Mouse (Mus musculus): ENCODE measurements around the gene Mlh1.

The Mlh1 gene

DNA sequence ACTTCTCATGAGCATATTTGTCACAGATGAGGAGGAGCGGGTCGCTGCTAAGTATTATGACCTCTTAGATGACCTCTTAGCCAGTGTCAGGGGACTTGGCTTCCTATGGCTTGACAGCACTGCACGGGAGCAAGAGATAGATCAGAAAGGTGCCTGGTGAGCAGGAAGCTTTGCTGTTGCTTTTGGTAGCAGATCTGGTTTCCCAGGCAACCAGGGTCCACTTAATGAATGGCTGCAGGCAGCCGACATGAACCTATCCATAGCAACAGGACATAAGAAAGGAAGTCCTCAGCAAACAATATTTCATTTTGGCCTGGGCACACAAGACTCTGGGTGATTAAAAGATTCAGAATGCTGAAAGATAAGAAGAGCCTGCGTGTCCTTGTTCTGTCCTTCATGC is 14.1 kb upstream of the Mlh1 start:
- DNase-seq (ENCODE audit: low read depth): no peak

DNA sequence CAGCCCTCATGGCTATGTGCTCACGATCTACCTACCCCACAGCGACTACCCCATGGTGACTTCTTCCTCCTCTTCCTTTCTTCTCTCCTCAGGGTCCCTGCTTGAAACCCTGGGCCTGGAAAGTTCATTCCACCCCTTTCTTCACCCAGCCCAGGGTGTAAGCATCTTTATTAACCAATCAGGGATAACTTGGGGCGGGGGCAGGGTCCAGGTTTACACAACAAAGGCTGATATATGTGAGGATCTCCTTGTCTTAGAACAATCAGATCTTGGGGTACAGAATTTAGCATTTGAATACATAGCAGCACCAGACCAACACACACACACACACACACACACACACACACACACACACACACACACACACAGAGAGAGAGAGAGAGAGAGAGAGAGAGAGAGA is 13.5 kb upstream of the Mlh1 start:
- DNase-seq (ENCODE audit: low read depth): no peak

DNA sequence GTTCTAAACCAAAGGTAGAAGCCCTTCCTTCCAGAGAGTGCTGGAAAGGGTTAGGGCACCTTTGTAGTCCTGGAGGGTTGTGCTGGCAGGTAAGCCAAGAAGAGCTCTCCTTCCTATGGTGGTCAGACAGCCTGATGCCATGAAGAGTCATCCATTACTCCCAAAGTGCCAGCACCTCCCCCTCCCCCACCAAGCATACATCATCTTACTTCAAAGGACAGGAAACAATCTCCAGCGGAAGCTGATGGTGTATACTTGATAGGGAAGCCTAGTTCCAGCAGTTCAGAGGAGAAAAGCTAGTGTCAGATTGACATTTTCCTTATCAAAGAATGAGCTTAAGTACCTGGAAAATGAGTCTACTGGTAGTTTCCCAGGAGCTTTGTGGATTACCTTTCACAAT is 3.6 kb upstream of the Mlh1 start:
- DNase-seq (ENCODE audit: low read depth): peak; percentile 57

DNA sequence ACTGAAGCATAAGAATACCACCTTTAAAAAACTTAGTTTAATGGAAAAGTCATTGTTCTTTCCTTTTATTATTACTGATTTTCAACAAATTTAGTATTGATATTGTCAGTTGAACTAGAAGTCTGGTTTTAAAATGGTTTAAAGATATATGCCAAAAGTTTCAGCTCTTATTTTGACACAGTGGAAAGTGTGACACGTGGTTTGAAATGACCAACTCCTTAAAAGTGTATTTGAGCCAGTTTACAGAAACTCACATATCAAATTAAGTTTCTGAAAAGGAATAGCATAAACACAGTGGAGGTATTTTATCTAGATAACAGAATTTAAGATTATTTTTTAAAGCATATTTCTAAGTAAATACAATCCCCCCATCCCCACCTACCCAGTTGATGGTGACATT is 2.4 kb upstream of the Mlh1 start:
- DNase-seq (ENCODE audit: low read depth): no peak

DNA sequence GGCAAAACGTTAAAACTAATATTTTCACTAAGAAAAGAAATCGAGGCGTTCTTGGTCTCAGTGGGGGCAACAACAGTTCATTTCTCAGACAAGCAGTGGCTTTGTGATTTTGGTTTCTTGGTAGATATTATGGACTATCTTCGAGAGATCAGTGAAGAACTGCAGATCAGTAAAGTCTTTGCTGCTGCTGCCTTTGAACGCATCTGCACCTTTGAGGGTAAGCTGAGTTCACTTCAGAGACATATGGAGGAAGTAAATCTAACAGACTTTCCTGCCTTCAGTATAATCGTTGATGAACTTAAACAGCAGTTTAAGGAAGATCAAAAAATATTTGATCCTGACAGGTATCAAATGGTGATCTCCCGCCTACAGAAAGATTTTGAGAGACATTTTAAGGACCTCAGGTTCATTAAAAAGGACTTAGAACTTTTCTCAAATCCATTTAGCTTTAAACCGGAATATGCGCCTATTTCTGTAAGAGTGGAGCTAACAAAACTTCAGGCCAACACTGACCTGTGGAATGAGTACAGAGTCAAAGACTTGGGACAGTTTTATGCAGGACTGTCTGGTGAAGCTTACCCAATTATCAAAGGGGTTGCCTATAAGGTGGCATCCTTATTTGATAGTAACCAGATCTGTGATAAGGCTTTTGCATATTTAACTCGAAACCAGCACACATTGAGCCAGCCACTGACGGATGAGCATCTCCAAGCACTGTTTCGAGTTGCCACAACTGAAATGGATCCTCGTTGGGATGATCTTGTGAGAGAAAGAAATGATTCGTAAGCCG is 1.6 kb upstream of the Mlh1 start:
- peak; percentile 67 for DNase-seq (ENCODE audit: low read depth)

DNA sequence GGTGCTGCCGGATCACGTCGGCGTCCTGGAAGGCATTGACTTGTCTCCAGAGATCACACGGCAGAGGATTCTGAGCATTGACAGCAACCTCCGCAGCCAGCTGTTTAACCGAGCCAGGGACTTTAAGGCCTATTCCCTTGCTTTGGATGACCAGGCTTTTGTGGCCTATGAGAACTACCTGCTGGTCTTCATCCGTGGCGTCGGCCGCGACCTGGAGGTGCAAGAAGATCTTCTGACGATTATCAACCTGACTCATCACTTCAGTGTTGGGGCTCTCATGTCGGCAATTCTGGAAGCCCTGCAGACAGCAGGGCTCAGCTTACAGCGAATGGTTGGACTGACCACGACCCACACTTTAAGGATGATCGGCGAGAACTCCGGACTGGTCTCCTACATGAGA is 765 bp upstream of the Mlh1 start:
- DNase-seq (ENCODE audit: low read depth): no peak

DNA sequence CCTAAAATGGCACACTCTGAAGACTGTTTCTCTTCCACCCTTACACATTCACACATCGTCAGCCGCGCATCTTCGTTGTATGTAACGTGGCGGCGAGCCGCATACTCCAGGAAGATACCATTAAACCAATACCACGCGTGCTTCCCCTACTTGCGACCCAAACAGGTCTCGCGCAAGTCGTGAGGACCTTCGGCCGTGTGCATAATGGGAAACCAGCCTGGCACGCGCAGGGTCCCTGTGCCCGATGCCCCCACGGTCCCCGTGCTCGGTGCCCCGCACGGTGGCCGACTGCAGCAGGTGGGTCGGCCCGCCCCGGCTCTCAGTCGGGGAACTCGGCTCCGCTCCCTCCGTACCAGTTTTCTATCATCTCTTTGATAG is 546 bp downstream of the Mlh1 start:
- DNase-seq (ENCODE audit: low read depth): no peak

DNA sequence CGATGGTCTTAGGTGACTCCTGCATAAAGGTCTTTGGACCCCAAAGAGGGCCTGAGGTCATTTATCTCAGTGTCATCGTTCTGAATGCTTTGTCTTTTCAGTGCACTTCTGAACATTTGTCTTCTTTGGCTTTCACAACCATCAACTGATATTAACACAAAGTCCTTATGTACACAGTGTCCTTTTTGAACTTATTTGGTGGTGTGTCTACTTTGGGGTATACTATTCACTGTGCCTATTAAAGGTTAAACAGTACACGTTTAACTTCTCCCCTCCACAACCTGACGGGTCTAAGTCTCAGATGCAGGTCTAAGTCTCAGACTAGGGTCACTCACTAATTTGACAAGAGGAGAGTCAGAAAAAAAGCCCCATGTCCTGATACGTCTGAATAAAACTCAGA is 985 bp downstream of the Mlh1 start:
- no peak for DNase-seq (ENCODE audit: low read depth)

DNA sequence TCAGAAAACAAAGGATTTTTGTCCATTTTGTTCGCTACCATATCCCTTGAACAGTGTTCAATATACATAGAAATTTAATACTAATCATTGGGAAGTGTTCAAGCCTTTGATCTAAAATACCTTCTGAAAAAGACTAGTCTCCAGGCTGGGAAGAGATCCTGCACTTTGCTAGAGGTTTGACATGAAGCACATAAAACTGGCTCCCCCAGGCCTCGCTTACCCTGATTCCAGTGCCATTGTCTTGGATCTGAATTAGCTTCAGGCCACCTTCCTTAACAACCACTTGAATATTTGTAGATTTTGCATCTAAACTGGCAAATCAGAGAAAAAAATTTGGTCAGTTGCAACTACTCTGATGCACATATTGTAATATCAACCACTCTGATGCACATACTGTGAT is 3.6 kb downstream of the Mlh1 start:
- DNase-seq (ENCODE audit: low read depth): no peak

DNA sequence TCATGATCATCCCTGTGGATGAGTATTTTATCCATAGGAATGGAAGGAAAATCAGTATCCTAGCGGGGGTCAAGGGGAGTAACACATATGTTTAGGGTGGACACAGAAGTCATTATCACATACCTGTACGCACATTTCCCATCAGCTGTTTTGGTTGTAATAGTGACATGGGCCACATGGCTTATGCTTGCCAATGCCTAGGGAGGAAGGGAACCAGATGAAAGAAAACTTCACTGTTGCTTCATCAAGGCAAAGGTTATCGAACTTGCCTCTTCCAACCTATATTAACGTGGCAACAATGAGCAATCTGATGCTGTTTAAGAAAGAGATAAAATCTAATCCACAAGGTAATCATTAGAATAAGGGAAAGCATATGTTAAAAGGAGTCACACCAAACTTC is 10.2 kb downstream of the Mlh1 start:
- DNase-seq (ENCODE audit: low read depth): no peak

DNA sequence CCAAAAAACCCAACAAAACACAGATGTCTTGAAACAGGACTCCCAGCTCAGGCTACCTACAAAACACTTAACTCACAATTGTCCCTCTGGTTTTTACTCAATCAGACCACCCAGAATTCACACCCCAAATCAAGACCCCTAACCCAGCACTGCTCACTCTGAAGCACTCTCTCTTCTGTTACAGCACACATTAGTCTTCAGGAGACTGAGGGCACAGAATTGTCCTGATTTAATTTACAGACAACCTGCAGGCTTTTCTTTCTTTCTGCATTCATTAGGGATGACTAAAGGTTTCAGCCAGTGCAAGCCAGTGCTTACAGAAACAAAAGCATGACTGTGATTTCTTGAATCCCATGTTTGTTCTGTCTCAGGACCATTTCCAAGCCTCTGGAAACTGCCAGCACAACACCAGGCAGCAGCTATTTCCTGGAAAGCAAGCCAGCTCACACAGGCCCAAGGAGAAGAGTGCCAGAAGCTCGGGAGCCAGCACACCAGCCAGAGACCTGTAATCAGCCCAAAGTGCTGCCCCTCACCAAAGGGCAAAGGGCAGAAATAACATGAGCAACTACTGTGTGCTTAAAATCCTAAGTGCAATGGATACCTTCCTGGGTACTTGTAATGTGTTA is 11.1 kb downstream of the Mlh1 start:
- no peak for DNase-seq (ENCODE audit: low read depth)

DNA sequence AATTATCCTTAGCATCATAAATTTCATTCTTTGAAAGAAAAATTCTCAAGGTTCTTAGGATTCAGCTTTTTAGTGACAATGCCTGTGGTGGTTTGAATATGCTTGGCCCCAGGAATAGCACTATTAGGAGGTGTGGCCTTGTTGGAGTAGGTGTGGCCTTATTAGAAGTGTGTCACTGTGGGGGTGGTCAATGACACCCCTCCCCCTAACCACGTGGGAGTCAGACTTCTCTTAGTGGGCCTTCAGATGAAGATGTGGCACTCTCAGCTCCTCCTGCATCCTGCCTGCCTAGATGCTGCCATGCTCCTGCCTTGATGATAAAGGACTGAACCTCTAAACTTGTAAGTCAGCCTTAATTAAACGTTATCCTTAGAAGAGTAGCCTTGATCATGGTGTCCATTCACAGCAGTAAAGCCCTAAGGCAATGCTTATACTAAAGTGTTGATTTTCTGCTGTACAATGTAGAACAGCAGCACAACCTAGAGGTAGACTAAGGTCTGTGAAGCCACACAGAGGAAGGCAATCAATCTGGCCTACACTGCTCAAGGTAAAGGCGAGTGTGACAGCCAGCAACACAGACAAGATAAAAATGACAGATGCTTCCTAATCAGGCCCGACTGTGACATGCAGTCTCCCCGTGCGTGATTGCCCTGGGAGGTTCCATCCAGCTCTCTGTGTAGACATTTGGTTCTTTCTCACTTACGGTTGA is 19.3 kb downstream of the Mlh1 start:
- no peak for DNase-seq (ENCODE audit: low read depth)

DNA sequence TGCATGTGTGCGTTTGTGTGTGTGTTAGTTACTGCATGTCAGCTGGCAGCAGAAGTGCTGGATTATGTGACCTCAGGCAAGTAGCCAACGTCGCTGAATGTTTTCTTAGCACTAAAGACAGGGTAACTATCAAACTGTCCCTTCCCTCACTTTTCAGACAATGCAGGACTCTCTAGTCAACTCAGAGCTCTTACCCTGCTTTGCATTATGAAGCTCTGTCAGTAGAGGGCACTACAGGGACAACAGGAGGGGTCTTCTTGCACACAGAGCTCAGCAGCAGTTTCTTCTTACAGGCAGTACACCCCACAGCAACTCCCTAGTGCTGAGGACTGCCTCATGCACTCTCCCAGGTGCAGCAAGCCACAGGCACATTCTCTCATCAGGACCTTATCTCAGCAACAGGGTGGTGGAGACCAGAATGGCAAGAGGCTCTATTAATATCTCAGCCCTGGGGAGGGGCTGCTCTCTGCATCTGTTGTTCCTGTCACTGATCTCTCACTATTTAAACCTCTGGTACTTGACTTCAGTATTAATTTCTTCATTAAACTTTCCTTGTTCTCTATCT is 23.8 kb downstream of the Mlh1 start:
- DNase-seq (ENCODE audit: low read depth): peak; percentile 27

DNA sequence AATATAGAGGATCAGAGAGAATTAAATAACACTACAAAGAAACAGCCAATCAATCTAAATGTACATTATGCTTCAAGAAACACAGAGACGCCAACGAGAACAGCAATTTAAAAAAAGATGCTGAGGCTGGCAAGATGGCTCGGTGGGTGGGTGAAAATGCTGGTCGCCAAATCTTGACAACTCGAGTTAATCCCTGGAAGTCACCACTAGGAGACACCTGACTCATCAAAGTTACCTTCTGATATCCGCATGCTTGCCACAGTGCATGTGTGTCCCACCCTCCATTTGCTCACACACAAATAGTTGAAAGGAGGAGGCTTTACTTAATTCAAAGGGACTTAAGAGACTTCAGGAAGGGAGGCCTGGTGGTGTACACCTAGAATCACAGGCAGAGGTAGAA is 26.0 kb downstream of the Mlh1 start:
- DNase-seq (ENCODE audit: low read depth): no peak

DNA sequence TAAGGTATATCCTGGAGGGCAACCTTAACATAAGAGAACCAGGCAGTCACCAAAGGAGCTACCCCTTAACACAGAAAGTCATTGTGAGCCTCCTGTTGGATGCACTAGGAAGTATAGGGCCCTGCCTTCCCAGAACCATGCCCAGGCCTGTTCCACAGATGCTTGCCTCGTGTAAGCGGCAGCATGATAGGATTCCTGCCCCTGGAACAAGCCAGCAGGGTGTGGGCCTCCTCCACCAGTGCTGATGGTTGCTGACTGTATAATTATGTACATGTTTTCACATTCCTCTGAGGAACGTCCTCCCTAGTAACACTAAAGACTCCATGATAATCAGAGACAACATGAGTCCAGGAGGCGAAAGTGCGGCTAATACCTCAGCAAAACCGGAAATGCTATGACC is 28.2 kb downstream of the Mlh1 start:
- no peak for DNase-seq (ENCODE audit: low read depth)

DNA sequence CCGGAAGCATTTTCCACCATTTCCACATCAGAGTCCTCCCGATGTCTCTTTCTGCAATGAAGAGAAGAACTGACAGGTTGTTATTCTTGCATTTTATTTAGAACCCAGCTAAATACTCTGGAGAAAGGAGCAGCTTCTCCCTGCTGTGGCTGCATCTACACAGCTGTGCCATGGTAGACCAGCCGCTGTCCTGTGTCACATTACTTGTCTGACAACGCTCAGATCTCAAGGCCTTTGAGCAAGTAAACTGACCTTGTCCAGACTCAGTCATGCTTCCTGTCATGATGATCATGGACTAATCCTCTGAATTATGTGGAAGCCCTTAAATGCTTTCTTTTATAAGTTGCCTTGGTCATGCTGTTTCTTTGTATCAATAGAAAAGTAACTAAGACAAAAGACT is 31.8 kb downstream of the Mlh1 start:
- DNase-seq (ENCODE audit: low read depth): no peak

DNA sequence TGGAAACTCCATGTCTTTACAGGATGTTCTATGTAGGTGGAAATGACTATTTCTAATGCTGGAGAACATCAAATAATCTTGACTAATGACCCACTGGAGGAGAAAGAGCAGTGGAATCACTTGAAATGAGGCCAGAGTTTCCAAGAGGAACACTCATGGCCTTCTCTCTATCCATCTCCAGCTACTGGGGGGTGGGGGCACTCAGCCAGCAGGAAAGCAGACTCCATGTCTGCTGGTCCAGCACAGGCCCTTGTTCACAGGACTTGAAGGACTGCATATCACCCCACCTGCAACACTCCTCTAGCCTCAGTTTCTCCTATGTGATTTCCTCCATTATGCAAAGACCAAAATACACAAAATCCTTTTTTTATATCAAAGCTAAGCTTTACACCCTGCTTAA is 33.9 kb downstream of the Mlh1 start:
- DNase-seq (ENCODE audit: low read depth): no peak

DNA sequence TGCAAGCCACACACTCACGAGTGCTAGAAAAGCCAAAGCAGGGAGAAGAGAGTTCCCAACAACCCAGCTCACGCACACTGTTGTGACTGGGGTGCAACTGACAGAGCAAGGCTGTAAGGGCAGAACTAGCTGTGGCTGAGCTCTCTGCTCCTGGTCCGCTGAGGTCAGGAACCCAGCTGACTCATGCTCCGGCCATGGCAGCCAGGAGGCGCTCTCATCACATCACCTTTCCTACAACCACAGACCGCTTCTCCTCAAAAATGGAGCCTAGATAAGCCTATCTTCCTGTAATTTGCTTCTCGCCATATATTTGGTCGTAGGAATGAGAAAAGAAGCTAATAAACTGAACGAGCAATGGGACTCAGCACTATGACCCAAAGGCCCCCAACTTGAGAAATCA is 36.9 kb downstream of the Mlh1 start:
- no peak for DNase-seq (ENCODE audit: low read depth)

DNA sequence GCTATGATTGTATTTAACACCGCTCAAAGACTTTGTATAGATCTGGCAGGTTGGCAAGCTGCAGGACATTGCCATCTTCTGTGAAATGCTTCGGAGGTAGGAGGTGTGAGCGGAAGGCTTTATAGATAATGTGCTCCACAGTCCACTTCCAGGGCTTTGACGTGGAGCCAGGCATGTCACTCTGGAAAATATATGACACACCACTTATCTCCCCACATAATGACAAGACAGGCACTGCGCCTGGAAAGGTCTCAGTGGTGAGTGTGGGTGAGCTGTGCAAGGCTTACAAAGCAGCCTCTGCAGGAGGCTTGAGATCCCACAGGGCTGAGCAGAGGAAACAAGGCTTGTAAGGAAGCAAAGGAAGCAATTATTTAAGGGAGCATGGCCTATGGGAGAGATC is 43.1 kb downstream of the Mlh1 start:
- no peak for DNase-seq (ENCODE audit: low read depth)

DNA sequence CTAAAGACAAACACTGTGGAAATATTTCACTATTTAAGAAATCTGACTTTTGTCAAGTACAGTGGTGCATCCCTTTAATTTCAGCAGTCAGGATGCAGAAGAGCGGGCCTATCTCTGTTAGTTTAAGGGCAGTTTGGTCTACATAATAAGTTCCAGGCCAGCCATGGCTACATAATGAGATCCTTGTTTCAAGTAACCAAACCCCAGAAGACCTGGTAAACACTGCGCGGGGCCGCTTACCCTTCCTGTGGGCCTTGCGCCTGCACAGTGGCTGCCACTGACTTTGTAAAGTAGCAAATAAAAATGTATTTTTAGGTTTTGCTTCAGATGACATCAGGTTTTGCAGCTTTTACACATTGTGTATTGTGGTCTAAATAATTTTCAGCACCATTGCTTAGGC is 48.2 kb downstream of the Mlh1 start:
- no peak for DNase-seq (ENCODE audit: low read depth)

DNA sequence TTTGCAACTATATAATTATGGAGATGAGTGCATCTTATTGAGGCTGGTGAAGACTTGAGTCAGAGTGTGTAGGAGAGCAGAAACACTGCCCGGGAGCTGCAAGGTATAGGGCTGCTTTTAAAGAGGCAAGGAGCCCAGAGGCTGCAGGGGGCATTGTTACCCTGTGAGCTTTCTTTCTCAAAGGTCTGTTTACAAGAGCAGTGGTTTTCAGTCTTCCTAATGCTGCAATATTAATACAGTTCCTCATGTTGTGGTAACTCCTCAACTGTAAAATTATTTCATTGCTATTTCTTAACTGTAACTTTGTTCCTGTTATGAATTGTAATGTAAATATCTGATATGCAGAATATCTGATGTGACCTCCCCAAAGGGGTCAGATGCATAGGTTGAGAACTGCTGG is 50.0 kb downstream of the Mlh1 start:
- no peak for DNase-seq (ENCODE audit: low read depth)

DNA sequence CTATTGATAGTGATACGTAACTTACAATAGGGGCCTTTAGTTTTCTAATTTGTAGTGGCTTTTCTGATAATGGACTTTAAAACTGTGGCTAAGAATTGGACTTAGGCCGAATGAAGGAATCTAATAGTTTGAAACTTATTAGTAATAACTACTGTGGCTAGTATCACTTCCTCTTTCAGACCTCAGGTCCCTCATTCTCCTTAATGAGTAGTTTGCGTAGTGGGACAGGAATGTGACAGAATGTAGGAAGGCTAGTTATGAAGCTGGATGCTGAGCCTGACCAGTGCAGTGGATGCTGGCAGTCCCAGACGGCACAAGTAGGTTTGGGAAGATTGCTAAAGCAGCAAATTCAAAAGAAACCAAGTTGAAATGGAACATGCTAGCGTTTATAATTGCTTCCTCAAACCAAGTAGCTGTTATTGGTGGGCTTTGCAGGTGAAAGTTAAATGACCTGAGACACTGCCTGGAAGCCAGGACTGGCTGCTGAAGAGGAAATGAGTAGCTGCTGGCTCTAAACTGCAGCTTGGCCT is 51.0 kb downstream of the Mlh1 start:
- DNase-seq (ENCODE audit: low read depth): no peak

DNA sequence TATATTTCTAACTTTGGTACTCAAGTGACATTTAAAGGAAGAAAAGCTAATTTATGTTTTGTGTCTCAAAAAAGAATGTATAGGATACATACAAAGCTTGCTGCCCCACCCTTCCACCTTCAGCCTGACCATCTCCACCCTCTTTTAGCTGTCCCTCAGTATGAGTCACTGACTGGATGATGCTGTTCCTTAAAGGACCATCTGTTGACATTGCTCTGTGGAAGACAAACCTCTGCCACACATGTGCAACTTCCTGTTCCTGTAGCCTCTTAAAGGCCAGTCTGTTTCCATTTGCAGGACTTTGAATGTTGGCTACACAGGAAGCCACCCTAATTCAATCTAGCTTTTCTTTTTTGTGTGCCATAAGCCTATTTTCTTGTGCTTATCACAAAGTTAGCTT is 55.2 kb downstream of the Mlh1 start:
- no peak for DNase-seq (ENCODE audit: low read depth)

Data from naive thymus-derived CD4-positive, alpha-beta T cell, adult 2 months (primary cell).